Mouse (Mus musculus) lung, embryonic 14.5 days (tissue): ENCODE data around the gene Hist1h3a. TPM values are rescaled to one million over a fixed set of nuclear protein-coding genes. Genes with fewer than 3 reads are reported as not detected.
"Not testable (repeated sequence)": the region's sequence is repeated elsewhere in the genome, so short reads cannot be mapped to it uniquely, and the experiment has no call there.

Experiments used
- ATAC-seq: fragments of 200-750 bp; cut with Nextera tagmentation; 2 replicates; pipeline ENCODE4 v1.8.0; 2017; ENCODE audit warnings: mild to moderate bottlenecking, moderate TSS enrichment, moderate library complexity; ENCODE audit not compliant: insufficient read depth
- DNase-seq: peaks from one replicate; pipeline ENCODE4 v3.0.0-alpha.2; 2015
- H3K27ac ChIP-seq: fragments of 300-500 bp; sonication (generic); 2 replicates; pipeline ENCODE4 v1.5.1; 2014; ENCODE audit warnings: low read depth, mild to moderate bottlenecking, moderate library complexity
- H3K27me3 ChIP-seq: fragments of 300-500 bp; sonication (generic); 2 replicates; pipeline ENCODE4 v1.6.1; 2014; ENCODE audit warnings: low read length, control low read depth; ENCODE audit not compliant: insufficient read depth
- H3K36me3 ChIP-seq: fragments of 300-500 bp; sonication (generic); 2 replicates; pipeline ENCODE4 v1.6.1; 2014; ENCODE audit warnings: control low read depth; ENCODE audit not compliant: insufficient read depth
- H3K4me1 ChIP-seq: fragments of 300-500 bp; sonication (generic); 2 replicates; pipeline ENCODE4 v1.6.1; 2014; ENCODE audit warnings: antibody characterized with exemption, control low read depth; ENCODE audit not compliant: insufficient read depth
- H3K4me2 ChIP-seq: fragments of 300-500 bp; sonication (generic); 2 replicates; pipeline ENCODE4 v1.6.1; 2014; ENCODE audit warnings: mild to moderate bottlenecking
- H3K4me3 ChIP-seq: fragments of 300-500 bp; sonication (generic); 2 replicates; pipeline ENCODE4 v1.5.1; 2014; ENCODE audit warnings: low read depth, low read length
- H3K9ac ChIP-seq: fragments of 300-500 bp; sonication (generic); 2 replicates; pipeline ENCODE4 v1.6.1; 2014
- H3K9me3 ChIP-seq: fragments of 300-500 bp; sonication (generic); 2 replicates; pipeline ENCODE4 v1.6.1; 2016; ENCODE audit warnings: low read depth, low read length, control low read depth
- CTCF ChIP-seq: IDR thresholded peaks from 2 replicates; pipeline ENCODE4 v1.5.1; 2016; ENCODE audit warnings: antibody characterized with exemption, low read depth
- WGBS: fragments of 180-500 bp; shearing (Covaris S2); extraction: QIAGEN DNeasy Blood & Tissue Kit; methylation state at CpG from one replicate; pipeline ENCODE4 v1.1.7; 2014; 5-methylcytosine and 5-hydroxymethylcytosine counted together
- polyA plus RNA-seq: library from polyadenylated mRNA; unstranded; fragments of >200 nt; fragmentation: Nextera tagmentation; extraction: Ambion mirVana; gene quantifications from 2 replicates; pipeline ENCODE4 v1.2.1, GENCODE M21; 2014

Gene Hist1h3a
- polyA plus RNA-seq, 1 experiment from 2014 or later = 9.2 TPM

DNA sequence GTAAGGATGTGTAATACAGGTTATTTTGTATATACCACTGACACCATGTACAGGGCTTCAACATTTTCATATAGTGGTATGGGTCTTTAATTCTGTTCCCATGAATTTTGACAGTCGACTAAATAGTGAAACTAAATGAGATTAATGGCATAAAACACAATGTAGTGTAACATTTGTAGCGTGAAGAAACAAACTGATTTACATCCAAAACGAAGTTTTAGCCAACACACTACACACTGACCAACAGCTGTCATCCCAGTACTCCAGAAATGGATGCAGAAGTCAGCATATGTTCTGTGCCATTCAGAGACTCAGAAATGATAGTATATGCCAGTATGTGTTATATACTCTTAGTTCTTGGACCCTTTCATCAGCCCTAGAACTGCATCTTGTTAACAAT lies 4.3 kb downstream of the Hist1h3a start:
- WGBS = 43% methylated on average over 3 of the region's 3 CpGs
- peak overlapping the region; percentile 83 for H3K4me2 ChIP-seq
- peak overlapping the region; percentile 71; the same call in 1 of the 2 replicates for H3K9ac ChIP-seq
- no peaks in the 10 kb centered on the region for H3K27me3 ChIP-seq
- peak overlapping the region; percentile 43; the same call in 1 of the 2 replicates for H3K4me3 ChIP-seq
- DNase-seq (peak; percentile 9), ATAC-seq (no peak)
- peak overlapping the region; percentile 98 for H3K27ac ChIP-seq
- no peak for TF ChIP-seq CTCF
- no peaks in the 10 kb centered on the region for H3K36me3 ChIP-seq
- no peaks in the 10 kb centered on the region for H3K9me3 ChIP-seq
- 0 out of 2 replicates have a peak, but pooled peaks cover 4% of the 10 kb centered on the region for H3K4me1 ChIP-seq

DNA sequence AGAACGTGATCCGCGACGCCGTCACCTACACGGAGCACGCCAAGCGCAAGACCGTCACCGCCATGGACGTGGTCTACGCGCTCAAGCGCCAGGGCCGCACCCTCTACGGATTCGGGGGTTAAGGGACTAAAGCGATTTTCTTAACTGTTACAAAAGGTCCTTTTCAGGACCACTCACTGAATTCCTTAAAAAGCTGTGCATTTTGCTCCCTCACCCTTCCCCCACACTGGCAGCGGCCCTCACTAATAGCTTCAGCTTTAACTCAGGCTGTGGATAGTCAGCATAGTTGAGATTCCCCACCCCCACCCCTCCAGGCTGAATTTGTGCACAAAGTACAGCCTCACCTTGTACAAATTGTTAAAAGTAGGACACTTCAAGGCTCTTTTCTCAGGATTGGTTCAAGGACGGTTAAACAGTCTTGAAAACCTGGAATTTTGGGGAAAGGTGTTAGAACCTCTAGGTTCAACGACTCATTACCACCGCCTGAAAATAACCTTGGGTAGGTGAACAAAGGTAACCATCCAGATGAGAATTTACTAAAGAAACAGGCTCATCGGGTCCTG lies 4.9 kb downstream of the Hist1h3a start:
- peak; percentile 78 for DNase-seq
- peak overlapping the region; percentile 71 for H3K9ac ChIP-seq
- 1% methylated on average over 15 of the region's 23 CpGs for WGBS
- peak overlapping the region; percentile 83 for H3K4me2 ChIP-seq
- no peak for TF ChIP-seq CTCF
- 0 out of 2 replicates have a peak, but pooled peaks cover 4% of the 10 kb centered on the region for H3K4me1 ChIP-seq
- H3K27ac ChIP-seq = peak overlapping the region; percentile 98
- H3K4me3 ChIP-seq = peak overlapping the region; percentile 43
- no peaks in the 10 kb centered on the region for H3K9me3 ChIP-seq
- ATAC-seq = peak; percentile 13; the same call in 1 of the 2 replicates
- no peaks in the 10 kb centered on the region for H3K27me3 ChIP-seq
- no peaks in the 10 kb centered on the region for H3K36me3 ChIP-seq

GRCm38 (mm10) chr13:23756790-23757189 lies 5.4 kb downstream of the Hist1h3a start, which contains the start of gene Hist1h4b:
Gene Hist1h4b (plus strand): TSS chr13:23757013.
- no peaks in the 10 kb centered on the region for H3K27me3 ChIP-seq
- 0 out of 2 replicates have a peak, but pooled peaks cover 4% of the 10 kb centered on the region for H3K4me1 ChIP-seq
- H3K4me3 ChIP-seq = peak within 1 kb of the TSS; percentile 43
- no peaks in the 10 kb centered on the region for H3K9me3 ChIP-seq
- no peak for TF ChIP-seq CTCF
- peak within 1 kb of the TSS; percentile 98 for H3K27ac ChIP-seq
- DNase-seq (peak; percentile 100), ATAC-seq (peak; percentile 73)
- under 1% methylated on average over 11 of the region's 22 CpGs for WGBS
- peak within 1 kb of the TSS; percentile 71 for H3K9ac ChIP-seq
- no peaks in the 10 kb centered on the region for H3K36me3 ChIP-seq
- peak within 1 kb of the TSS; percentile 83 for H3K4me2 ChIP-seq

GRCm38 (mm10) chr13:23755000-23755399 lies 7.2 kb downstream of the Hist1h3a start:
- H3K9me3 ChIP-seq = no peaks in the 10 kb centered on the region
- H3K4me3 ChIP-seq = no peak overlapping the region
- H3K27ac ChIP-seq = 0 out of 2 replicates have a peak overlapping the region, but pooled peaks have one; percentile 27
- H3K4me2 ChIP-seq = no peak overlapping the region
- H3K27me3 ChIP-seq = no peaks in the 10 kb centered on the region
- TF ChIP-seq CTCF = no peak
- no peak overlapping the region for H3K9ac ChIP-seq
- ATAC-seq (no peak), DNase-seq (no peak)
- 0 out of 2 replicates have a peak, but pooled peaks cover 4% of the 10 kb centered on the region for H3K4me1 ChIP-seq
- no peaks in the 10 kb centered on the region for H3K36me3 ChIP-seq

GRCm38 (mm10) chr13:23753314-23754078 lies 8.7 kb downstream of the Hist1h3a start:
- peak overlapping the region; percentile 41 for H3K4me3 ChIP-seq
- WGBS = 37% methylated on average over 4 of the region's 4 CpGs
- no peak for TF ChIP-seq CTCF
- no peaks in the 10 kb centered on the region for H3K9me3 ChIP-seq
- H3K4me1 ChIP-seq = peaks cover 4% of the 10 kb centered on the region; the same call in 1 of the 2 replicates
- peak overlapping the region; percentile 97 for H3K27ac ChIP-seq
- peak overlapping the region; percentile 82 for H3K4me2 ChIP-seq
- no peaks in the 10 kb centered on the region for H3K36me3 ChIP-seq
- ATAC-seq = no peak
- no peaks in the 10 kb centered on the region for H3K27me3 ChIP-seq
- peak overlapping the region; percentile 76 for H3K9ac ChIP-seq
- peak; percentile 37 for DNase-seq

DNA sequence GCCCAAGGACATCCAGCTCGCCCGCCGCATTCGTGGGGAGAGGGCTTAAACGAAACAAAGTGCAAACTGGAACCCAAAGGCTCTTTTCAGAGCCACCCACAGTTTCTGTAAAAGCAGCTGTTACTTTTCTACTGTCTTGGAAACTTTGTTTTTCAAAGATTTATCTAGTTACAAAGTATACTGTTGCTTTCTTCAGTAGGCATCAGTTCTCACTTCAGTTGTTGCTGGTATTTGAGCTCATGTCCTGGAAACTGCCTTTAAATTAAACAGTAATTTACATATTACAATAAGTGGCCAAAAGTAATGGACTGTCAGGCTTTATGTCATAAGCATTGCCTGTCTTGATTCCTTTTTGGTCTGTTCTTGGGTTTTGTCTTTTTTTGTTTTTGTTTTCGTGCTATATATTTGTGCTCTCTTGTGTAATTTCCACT lies 9.4 kb downstream of the Hist1h3a start:
- H3K9me3 ChIP-seq = no peaks in the 10 kb centered on the region
- H3K4me3 ChIP-seq = peak overlapping the region; percentile 41
- no peak for TF ChIP-seq CTCF
- no peaks in the 10 kb centered on the region for H3K36me3 ChIP-seq
- peak overlapping the region; percentile 76 for H3K9ac ChIP-seq
- peaks cover 11% of the 10 kb centered on the region for H3K4me1 ChIP-seq
- WGBS = 1% methylated on average over 6 of the region's 6 CpGs
- DNase-seq = peak; percentile 54
- ATAC-seq = no peak
- peak overlapping the region; percentile 97 for H3K27ac ChIP-seq
- no peaks in the 10 kb centered on the region for H3K27me3 ChIP-seq
- H3K4me2 ChIP-seq = peak overlapping the region; percentile 82

DNA sequence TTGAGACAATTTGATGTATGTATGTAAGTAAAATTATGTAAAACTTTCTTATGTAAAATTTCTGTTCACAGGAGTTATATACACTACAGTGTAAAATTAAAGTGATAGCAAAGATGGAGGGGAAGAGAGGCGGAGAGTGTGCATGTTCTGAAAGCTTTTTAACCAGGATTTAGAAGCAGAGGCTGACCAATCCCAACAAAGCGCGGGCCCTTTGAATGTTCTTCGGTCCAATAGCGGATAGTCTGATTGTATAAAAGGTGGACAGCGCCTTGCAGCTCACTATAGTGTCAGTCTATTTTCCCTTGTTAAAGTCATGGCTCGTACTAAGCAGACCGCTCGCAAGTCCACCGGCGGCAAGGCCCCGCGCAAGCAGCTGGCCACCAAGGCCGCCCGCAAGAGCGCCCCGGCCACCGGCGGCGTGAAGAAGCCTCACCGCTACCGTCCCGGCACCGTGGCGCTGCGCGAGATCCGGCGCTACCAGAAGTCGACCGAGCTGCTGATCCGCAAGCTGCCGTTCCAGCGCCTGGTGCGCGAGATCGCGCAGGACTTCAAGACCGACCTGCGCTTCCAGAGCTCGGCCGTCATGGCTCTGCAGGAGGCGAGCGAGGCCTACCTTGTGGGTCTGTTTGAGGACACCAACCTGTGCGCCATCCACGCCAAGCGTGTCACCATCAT lies 10.0 kb downstream of the Hist1h3a start, which contains the start of gene Hist1h3b:
Gene Hist1h3b (plus strand): TSS at position 201 of the 675 bp plus-strand sequence.
- Histone ChIP-seq H3K9ac (peak within 1 kb of the TSS; percentile 76), H3K27ac (peak within 1 kb of the TSS; percentile 98), H3K4me3 (peak within 1 kb of the TSS; percentile 41), H3K4me1 (peaks cover 12% of the 10 kb centered on the region), H3K4me2 (peak within 1 kb of the TSS; percentile 82)
- not testable (repeated sequence) for H3K27me3 ChIP-seq, H3K36me3 ChIP-seq, H3K9me3 ChIP-seq
- under 1% methylated on average over 15 of the region's 47 CpGs for WGBS
- DNase-seq (peak; percentile 99), ATAC-seq (peak; percentile 91)
